Mouse (Mus musculus): ENCODE measurements at regions not wholly inside any gene's neighbourhood (a gene's known extent, or its start where the extent isn't known, plus 50 kb on each side); places are given as distances from the start of the nearest gene placed in this dataset.

DNA sequence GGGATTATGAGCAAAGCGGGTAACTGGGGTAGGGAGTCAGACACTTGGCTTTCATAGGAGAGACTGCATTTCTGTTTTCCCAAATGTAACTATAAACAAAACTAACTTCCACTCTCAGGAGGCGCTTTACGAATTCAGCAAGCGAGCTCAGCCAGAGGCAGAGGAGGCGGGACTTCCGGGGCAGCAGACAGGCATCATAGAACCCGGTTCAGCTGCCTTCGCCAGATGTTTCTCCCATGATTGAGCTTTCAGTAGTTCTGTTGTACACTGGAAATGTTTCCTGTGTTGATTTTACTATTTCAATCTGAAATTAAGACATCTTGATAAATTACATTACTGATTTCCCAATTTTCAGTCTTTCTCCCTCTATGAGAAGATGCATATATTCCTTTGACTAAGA, 92.9 kb downstream of the Zfp365 start:
- no peak for DNase-seq (ENCODE audit: low read depth, low spot score)

DNA sequence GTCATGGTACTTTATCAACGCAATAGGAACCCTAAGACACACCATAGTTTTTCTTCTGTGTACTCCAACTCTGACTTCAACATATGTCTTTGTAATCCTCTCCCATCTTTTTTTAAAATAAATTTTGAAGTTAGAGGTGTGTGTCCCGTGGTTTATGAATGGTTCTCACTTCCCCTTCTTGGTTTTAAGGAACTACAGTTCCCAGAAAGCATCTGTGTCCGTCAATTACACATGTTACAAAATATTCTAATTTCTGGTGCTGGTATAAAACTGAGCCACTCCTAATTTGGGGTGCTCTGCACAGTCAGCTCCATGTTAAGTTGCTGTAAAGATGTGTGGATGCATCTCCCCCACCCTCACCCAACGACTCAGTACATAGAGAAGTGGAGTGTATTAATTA, 98.6 kb downstream of the Zfp365 start:
- no peak for DNase-seq (ENCODE audit: low read depth, low spot score)

DNA sequence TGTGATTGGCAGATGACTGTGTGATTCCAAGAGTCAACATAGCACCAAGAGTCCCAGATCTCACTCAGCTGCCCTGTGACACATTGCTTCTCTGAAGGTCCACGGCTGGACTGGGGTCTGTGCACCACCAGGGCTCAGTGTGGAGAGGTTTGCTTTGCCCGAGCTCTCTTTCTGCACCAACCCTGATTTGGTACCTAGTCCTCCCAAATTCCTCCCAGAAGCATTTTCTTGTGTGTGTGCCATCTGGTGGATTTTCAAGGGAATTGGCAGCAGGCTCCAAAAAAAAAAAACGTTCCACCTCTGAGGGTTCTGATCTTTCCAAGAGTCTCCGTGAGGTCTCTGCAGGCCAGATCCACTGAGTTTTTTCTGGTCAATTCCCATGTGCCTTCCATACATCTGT, 107.3 kb downstream of the Zfp365 start:
- no peak for DNase-seq (ENCODE audit: low read depth, low spot score)

DNA sequence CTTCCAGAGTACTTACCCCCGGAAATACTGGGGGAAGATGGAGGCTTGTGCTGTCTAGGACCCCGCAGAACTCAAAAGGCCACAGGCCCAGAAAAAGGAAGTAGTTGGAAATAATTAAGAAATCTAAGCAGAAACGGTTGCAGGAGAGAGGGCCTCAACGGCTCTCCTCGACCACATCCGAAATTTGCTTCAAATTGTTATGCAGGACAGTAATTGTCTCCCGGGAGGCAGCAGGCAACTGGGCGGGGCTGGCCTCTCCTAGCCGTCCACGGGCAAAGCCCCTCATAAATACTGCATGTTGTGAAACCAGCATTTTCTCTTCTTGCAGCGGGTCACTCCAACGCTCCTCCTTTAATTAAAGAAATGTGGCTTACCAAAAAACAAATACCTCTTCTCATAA, 107.8 kb downstream of the Zfp365 start:
- no peak for DNase-seq (ENCODE audit: low read depth, low spot score)

DNA sequence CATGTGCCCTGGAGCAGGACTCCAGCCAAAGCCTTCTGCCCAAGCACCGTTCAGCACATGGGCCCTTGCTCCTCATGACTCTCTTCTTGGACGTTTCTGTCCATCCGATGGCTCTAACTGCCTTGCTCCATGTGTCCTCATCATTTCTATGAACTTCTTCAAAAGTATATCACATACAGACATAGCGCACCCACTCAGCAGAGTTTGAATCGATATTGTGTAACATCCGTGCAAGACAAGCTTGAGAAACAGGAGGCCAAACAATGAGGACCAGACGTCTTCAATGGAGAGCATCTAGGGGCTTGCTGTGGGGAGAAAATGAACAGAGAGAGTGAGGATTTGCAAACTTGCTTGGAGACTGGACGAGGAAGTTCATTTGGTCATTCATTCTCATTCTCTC, 110.3 kb downstream of the Zfp365 start:
- no peak for DNase-seq (ENCODE audit: low read depth, low spot score)

DNA sequence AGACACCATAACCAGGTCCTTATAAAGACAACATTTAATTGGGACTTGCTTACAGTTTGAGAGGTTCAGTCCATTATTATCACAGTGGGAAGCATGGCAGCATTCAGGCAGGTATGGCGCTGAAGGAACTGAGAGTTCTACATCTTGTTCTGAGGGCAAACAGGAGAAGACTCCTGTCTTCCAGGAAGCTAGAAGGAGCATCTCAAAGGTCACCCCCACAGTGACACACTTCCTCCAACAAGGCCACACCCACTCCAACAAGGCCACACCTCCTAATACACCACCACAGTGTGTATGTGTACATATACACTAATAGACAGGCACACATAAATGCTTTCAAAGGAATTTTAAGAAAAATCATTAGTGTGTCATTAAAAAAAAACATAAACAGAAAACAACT, 110.8 kb downstream of the Zfp365 start:
- DNase-seq (ENCODE audit: low read depth, low spot score), result no peak

DNA sequence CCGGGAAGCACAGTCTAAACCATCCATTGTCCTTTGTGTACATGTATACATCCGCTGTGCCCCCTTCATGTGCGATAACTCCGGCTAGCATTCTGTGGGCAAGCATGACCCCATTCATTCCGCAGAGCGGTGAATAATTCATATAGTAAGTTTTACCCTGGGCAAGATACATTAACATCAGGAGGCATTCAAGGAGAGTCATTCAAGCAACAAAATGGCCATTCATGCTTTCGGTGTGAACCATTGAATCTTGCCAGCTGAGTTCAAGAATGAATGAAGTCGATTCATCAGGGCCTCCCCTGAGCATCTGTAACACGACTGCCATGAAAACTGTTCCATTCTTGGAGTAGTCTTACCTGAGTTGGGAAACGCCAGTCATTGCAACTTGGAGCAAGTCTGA, 113.5 kb downstream of the Zfp365 start:
- no peak for DNase-seq (ENCODE audit: low read depth, low spot score)

DNA sequence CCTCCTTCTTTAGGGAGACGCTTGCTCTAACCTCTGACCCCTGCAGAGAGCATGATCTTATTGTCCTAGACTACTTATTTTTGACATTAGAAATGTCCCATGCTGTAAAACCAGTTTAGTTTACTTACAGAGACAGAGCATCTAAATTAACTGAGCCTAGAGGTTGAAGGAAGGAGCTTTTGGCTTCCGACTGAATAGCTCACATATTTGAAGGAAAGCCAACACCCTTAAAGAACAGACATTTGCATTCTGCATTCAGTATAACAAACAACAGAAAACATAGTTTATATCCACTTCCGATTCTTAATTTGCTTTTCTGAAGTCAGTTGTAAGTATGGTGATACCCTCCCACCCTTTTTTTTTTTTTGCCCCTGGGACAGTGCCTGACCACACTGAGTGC, 119.3 kb downstream of the Zfp365 start:
- no peak for DNase-seq (ENCODE audit: low read depth, low spot score)

DNA sequence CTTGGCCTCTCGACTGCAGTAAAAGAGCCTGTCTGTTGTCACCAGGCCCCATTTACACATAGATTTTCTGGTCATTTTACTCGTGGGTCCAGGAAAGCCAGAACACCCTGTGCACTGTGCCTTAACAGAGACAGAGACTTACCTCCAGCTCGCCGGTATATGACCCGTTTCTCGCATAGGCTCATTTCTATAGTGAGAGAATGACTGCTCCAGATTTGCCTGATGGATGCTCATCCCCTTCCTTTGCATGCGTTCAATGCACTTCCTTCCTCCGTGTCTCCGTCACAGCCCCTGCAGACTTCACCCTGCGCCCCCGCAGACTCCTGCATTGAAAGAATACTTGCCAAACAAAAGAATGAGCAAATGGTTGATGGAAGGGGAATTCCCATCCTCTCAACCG, 122.8 kb downstream of the Zfp365 start:
- DNase-seq (ENCODE audit: low read depth, low spot score), result no peak

DNA sequence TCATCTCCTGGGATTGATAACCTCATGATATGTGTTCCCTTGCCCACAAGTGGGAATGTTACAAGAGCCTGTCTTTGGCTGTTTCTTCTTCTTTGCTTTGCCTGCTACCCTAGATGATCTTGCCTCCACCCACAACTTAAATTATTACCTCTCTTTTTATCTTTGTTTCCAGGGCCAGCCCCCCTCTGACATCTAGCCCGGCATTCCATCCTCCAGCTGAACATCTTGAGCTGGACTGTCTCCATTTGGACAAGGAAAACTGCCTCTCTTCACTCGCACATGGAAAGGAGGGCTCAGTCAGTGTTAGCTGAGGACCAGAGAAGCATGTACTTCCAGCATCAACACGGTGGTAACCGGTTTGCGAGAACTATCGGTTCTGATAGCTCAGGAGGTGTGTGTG, 124.3 kb downstream of the Zfp365 start:
- DNase-seq (ENCODE audit: low read depth, low spot score), result no peak

DNA sequence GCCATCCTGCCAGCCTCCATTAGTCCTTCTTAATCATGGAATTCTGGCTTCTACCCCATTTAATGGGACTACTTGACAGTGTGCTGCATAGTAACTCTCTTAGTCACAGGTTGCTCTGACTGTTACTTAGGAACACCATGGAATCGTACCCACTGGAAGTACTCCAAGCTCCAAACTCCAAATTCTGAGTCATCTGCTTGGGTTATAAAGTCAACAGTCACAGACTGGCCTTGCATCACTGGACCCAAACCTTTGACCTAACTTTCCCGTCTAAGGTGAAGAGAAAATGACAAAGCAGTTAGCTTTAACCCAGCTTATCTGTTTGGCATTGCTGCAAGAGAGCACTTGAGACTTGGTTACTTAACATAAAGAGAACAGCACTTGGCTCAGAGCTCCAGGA, 126.9 kb downstream of the Zfp365 start:
- DNase-seq (ENCODE audit: low read depth, low spot score), result no peak

DNA sequence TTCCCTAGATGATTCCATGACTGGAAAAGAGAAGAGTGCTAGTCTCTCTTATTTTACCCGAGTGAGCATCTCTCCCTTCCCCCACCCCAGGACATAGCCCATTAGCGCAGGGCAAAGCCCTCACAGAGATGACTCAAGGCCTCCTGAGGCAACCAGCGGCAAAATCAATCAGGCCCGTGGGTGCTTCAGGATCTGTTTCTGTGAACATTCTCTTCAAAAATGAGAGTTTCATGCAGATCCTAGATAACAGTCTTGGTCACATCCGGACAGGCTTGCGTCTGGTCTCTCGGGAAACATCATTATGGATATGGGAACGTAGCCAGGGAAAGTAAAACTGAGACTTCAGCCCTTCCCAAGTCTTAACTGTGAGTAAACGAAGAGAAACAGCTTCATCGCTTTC, 134.1 kb downstream of the Zfp365 start:
- no peak for DNase-seq (ENCODE audit: low read depth, low spot score)

DNA sequence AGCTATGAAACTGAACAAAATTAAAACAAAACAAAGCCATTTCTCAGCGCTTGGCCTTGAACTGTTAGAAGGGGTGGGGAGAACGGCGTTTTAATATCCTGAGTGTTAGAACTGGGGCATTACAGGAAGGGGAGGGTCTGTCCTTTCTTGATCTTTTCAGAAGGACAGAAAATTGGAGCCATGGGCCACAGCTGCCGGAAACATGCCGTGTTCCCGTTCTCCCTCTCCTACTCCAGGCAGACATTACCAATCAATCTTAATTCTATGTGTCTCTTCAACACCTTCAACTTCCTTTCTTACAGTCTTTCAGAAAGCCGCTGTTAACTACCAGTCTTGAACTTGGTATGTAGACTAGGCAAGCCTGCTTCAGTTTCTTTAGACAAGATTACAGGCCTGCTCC, 134.7 kb downstream of the Zfp365 start:
- no peak for DNase-seq (ENCODE audit: low read depth, low spot score)

DNA sequence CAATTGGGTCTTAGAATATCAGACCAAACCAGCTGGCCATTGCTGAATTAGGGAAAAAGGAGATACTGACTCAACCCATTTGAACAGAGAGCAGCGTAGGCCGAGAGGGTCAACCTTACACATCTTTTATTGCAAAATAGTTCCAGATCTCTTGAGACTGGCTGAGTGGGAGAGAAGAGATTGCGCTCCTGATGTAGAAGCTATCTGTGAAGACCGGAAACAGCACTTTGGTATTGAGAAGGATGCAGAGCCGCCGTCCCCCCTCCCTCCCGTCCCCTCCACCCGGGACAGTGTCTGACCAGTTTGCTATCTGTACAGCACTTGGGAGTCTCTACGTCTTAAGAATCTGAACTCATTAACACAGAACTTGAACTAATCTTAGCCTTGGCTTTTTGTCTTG, 135.6 kb downstream of the Zfp365 start:
- DNase-seq (ENCODE audit: low read depth, low spot score), result no peak

DNA sequence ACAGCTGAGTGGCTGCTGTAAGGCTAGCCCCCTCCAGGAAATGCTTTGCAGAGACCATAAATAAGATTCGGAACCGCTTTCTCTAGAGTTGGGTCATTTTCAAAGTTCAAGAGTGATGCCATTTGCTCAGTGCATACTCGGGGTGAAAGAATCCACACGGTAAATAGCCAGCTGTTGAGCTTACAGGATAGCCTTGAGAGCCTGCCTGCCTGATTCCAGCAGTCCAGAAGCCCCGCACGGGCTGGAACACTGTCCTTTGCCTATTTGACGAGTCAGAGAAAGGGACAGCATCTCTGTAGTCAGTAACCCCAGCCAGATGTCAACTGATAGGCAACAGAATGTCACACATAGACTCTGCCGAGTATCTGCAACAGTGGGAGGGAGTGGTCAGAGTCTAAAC, 140.7 kb downstream of the Zfp365 start:
- no peak for DNase-seq (ENCODE audit: low read depth, low spot score)

DNA sequence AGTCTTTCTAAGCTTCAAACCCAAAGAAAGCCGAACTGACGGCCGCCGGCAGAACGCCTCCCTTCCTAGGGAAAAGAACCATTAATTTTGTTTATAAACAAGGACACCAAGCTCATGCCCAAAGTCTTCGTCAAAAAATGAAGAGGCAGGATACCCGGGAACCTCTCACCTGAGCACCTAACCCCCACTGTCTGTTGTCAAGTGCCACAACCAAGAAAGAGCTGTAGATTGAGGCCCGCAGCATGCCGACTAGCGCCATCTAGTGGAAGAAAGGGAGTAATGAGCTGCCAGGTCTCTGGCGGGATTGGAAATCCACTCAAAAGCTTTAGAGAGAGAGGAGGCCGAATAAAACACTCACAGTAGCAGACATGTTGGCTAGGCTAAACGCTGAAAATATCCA, 146.4 kb downstream of the Zfp365 start:
- peak; percentile 60 for DNase-seq (ENCODE audit: low read depth, low spot score)

DNA sequence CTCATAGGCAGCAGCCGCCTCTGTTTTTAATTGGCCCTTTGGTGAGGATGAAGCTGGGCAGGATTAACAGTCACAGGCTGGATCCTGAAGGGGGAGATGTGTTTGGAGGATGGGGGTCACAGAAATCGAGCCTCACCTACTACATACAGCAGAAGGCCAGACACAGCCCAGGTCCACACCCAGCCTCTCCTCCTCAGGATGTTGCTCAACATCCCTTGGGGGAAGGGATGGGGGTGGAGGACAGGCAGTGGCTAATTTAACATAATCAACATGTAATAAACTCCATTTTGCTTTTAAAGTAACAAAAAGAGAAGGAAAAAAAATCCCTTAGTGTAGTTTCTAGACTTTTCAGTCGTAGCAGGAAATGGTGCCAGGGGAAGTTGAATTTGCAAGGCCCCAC, 152.0 kb downstream of the Zfp365 start:
- no peak for DNase-seq (ENCODE audit: low read depth, low spot score)

DNA sequence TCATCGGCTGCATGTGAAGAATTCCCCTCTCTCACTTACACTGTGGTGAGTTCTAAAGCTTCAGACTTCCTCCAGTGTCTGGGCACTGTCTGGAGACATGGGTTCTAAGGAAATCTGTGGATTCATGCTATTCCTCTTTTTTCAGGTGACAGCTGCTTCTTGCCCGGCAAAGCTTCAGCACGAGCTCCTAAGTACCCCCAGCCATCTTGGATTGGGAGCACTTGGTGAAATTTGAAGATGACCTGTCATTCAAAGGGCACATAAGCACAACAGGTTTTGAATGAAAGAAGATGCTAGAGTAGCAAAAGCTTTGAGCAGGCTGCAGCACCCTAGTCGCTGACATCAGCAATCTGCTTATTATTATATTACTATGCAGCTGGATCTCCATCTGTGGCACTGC, 164.3 kb downstream of the Zfp365 start:
- DNase-seq (ENCODE audit: low read depth, low spot score), result no peak

DNA sequence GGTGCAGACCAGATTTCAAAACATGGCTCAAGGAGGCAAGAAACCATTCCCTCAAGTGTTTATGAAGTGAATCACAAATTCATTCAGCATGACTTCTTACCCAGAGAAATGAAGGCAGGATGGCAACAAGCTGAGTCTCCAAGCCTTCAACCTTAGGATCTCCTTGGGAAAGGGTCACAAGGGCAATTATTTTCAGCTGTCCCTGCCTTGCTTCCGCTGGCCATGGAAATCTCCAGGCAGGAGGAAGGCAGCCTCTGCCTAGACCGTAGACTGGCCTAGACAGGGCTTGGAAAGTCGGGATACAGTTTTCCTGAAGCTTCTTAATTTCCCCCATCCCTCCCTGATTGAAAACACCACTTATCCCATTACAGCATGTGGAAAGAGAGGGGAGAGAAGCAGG, 165.0 kb downstream of the Zfp365 start:
- no peak for DNase-seq (ENCODE audit: low read depth, low spot score)

DNA sequence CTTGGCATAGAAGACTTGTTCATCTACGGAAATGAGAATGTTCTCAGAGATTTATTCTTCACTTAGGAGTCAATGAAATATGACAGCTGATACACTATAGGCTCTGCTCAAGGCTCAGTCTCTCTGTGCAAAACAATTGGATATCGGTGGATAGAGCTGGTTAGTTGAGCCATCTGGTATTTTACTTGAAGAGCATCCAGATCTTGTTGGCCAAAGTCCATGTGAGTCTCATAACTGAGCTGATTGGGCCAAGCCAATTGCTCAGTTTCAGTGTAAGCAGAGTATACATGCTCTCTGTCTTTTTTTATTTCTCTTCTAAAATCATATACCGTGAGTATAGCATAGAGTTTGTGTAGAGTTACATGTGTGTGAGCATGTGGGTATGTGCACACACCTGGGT, 166.3 kb downstream of the Zfp365 start:
- DNase-seq (ENCODE audit: low read depth, low spot score), result no peak

DNA sequence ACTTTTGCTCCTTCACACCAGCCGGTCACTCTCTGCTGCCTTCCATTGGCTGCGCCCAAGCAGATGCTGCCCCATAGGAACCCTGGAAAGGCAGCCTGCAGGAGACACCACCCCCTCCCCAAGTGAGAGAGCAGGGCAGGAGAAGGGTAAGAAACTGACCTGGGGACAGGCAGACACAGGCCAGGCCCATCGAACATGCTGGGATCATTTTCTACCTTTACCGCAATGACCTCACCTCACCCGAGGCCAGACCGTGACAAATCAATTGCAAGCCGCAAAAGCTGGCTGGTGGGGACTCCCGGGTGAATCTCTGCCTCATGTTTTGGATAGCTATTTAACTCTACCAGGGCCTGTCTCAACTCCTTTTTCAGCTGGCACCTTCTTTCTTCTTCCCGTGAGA, 168.9 kb downstream of the Zfp365 start:
- DNase-seq (ENCODE audit: low read depth, low spot score), result no peak

DNA sequence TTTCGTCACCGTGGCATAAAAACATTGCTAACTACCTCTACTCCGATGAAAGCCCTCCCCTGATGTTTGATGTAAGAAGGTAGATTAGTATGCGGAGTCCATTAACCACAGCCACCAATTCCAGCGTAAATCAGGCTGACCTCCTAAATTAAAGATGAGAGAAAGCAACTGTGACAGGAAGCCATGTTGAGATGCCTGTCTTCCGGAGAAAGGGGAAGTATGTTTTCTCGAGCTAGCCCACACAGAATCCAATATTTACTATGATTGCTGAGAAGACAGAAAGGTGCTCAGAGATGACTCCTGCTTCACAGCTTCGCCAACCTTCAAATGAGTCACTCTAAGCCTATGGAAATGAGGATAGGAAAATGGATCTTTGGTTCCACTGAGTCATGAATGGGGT, 169.6 kb downstream of the Zfp365 start:
- DNase-seq (ENCODE audit: low read depth, low spot score), result no peak

DNA sequence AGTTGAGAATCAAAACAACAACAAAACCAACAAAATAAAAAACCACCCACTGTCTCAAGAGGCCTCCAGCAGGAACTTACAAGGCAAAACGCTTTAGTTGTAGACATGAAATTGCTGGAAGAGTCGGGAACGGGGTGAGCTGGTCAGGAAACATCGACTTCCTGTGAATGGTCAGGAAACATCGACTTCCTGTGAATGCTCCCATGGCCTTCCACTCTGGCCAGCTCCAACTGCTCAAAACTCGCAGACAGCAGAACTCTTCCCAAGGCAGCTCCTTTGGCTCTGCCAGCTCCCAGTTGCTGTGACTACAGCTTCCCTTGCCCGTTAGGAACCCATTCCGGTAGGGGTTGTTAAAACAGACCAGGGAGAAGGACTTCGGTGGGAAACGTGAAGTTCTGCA, 170.2 kb downstream of the Zfp365 start:
- DNase-seq (ENCODE audit: low read depth, low spot score), result no peak

DNA sequence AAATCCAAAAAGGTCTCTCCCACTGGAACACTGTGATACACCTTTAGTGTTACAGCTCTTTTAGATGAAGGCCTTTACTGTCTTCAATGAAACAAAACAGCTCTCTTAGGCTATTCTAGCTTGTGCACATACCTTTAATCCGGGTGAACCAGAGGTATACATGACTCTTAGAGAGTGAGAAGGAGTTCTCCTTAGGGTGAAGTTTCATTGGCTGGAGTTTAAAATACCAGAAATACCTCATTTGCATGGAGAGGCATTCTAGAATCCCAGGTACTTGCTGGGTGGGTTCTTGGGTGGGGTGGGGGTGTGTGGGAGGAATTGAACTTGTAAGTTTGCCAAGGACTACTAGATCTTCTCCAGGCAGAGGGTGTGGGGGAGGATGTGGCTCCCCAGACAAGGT, 173.3 kb downstream of the Zfp365 start:
- no peak for DNase-seq (ENCODE audit: low read depth, low spot score)

DNA sequence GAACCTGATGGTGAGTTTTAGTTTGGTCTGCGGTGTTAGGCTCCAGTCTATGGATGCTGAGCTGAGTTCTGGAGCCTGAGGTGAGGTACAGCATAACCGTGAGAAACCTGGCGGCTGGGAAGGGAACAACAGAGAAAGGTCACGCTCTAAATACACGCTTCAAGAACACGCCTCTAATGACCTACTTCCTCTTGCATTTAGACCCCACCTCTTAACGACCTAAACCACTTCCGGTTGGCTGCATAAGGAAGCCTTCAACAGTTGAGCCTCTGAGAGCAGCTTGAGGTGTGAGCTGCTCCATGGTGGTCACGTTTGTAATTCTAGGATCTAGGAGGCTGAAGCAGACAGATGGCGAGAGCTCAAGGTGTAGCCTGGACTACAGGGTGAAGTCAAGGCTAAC, 175.8 kb downstream of the Zfp365 start:
- DNase-seq (ENCODE audit: low read depth, low spot score), result no peak
